Comparison of ENCODE assay signal across 21 mouse cellular contexts in genomic region chr13:98578426-98579066, GRCm38 (mm10). TPM values are rescaled to one million over a fixed set of nuclear protein-coding genes. Genes with fewer than 3 reads are reported as not detected.
A peak's percentile ranks its signal among the peaks of the same experiment; 100 is the strongest.
DNase-seq lines count a peak whose midpoint lies in the region; ATAC-seq and TF ChIP-seq lines count a peak whose summit lies in the region.
"Had no signal": no experiment of that assay in that cellular context is flagged by ENCODE, and none has a peak within 500 bp of the region (broad histone marks: within the 10 kb centered on the region; RNA-seq: fewer than 3 reads in every experiment).

No protein-coding gene starts in this region.

- H3K27me3 ChIP-seq in lung, embryonic 15.5 days: peaks cover 17% of the 10 kb centered on the region
- H3K27me3 ChIP-seq in liver, embryonic 13.5 days: peaks cover 20% of the 10 kb centered on the region
- no peaks in the 10 kb centered on the region for H3K27me3 ChIP-seq in stomach, postnatal 0 days (ENCODE audit: control insufficient read depth, insufficient read depth, low read length)
- H3K27me3 ChIP-seq: Patski had no signal

- no peak overlapping the region for H3K4me3 ChIP-seq in lung, embryonic 15.5 days
- H3K4me3 ChIP-seq in liver, embryonic 13.5 days (replicated peaks): no peak overlapping the region
- no peak overlapping the region for H3K4me3 ChIP-seq in stomach, postnatal 0 days (ENCODE audit: low read depth, low read length)
- H3K4me3 ChIP-seq: heart, adult 2 months; hindbrain, embryonic 15.5 days; neural tube, embryonic 15.5 days had no signal

- no peak; the same call in 1 of the 2 replicates for TF ChIP-seq CTCF in stomach, postnatal 0 days (IDR thresholded peaks at IDR 0.05; ENCODE audit: low read depth)

- no peak overlapping the region for H3K4me2 ChIP-seq in lung, embryonic 15.5 days
- H3K4me2 ChIP-seq in liver, embryonic 13.5 days: no peak overlapping the region
- no peak overlapping the region for H3K4me2 ChIP-seq in stomach, postnatal 0 days (replicated peaks; ENCODE audit: low read depth)
- H3K4me2 ChIP-seq: hindbrain, embryonic 15.5 days; neural tube, embryonic 15.5 days had no signal

- TF ChIP-seq EP300 in stomach, postnatal 0 days (optimal IDR thresholded peaks at IDR 0.05): no peak

- DNase-seq in embryo, embryonic 10 days (ENCODE audit: low spot score): peak; percentile 39
- no peak for DNase-seq in embryo, embryonic 9.5 days (ENCODE audit: extremely low spot score)
- no peak for DNase-seq in lung, postnatal 10 days
- DNase-seq in liver, embryonic 13.5 days: no peak
- peak; percentile 72 for DNase-seq in stomach, postnatal 0 days (ENCODE audit: low spot score)
- no peak for DNase-seq in frontal cortex, postnatal 36 days (ENCODE audit: low spot score in 2 of 2)
- DNase-seq in frontal cortex, postnatal 14 days (ENCODE audit: low spot score in 2 of 2): no peak
- DNase-seq: adrenal gland, adult 8-10 months; cerebellum, adult 8-10 months; embryo, embryonic 11 days; heart, adult 2 months; heart, postnatal 10 days; kidney, postnatal 25 days; layer of hippocampus, postnatal 36 days; right cerebral cortex, adult 18-20 months; thymus, adult 2 months had no signal

- H3K9ac ChIP-seq in lung, embryonic 15.5 days: no peak overlapping the region
- no peak overlapping the region for H3K9ac ChIP-seq in liver, embryonic 13.5 days
- no peak overlapping the region for H3K9ac ChIP-seq in stomach, postnatal 0 days (ENCODE audit: low read length)
- H3K9ac ChIP-seq: hindbrain, embryonic 15.5 days; neural tube, embryonic 15.5 days had no signal

- peaks cover 6% of the 10 kb centered on the region for H3K4me1 ChIP-seq in lung, embryonic 15.5 days
- no peaks in the 10 kb centered on the region for H3K4me1 ChIP-seq in liver, embryonic 13.5 days (replicated peaks)
- no peaks in the 10 kb centered on the region for H3K4me1 ChIP-seq in stomach, postnatal 0 days (replicated peaks; ENCODE audit: control insufficient read depth, insufficient read depth)

- H3K9me3 ChIP-seq in lung, embryonic 15.5 days: no peaks in the 10 kb centered on the region
- no peaks in the 10 kb centered on the region for H3K9me3 ChIP-seq in liver, embryonic 13.5 days (replicated peaks)
- H3K9me3 ChIP-seq in stomach, postnatal 0 days (ENCODE audit: control insufficient read depth, low read length): no peaks in the 10 kb centered on the region
- H3K9me3 ChIP-seq: hindbrain, embryonic 15.5 days; neural tube, embryonic 15.5 days had no signal

- WGBS in lung, embryonic 15.5 days: 24% methylated on average over 11 of the region's 11 CpGs
- WGBS in liver, embryonic 13.5 days (ENCODE audit: insufficient replicate concordance): 59% methylated on average over 11 of the region's 11 CpGs
- WGBS in stomach, postnatal 0 days: 19% methylated on average over 11 of the region's 11 CpGs

- 0 out of 2 replicates have a peak overlapping the region, but pooled peaks have one; percentile 11 for H3K27ac ChIP-seq in lung, embryonic 15.5 days
- no peak overlapping the region for H3K27ac ChIP-seq in liver, embryonic 13.5 days
- no peak overlapping the region for H3K27ac ChIP-seq in stomach, postnatal 0 days (replicated peaks)
- H3K27ac ChIP-seq: heart, adult 2 months; hindbrain, embryonic 15.5 days; neural tube, embryonic 15.5 days had no signal

- H3K36me3 ChIP-seq in lung, embryonic 15.5 days: no peaks in the 10 kb centered on the region
- H3K36me3 ChIP-seq in liver, embryonic 13.5 days: no peaks in the 10 kb centered on the region
- H3K36me3 ChIP-seq in stomach, postnatal 0 days (ENCODE audit: control insufficient read depth, insufficient read depth, low read length): no peaks in the 10 kb centered on the region
- H3K36me3 ChIP-seq: hindbrain, embryonic 15.5 days; neural tube, embryonic 15.5 days had no signal

- ATAC-seq in lung, embryonic 15.5 days (ENCODE audit: borderline replicate concordance, extremely low read depth, low FRiP score, low TSS enrichment): peak; percentile 65; the same call in 1 of the 2 replicates
- ATAC-seq in liver, embryonic 13.5 days (ENCODE audit: low read depth): peak; percentile 68
- peak; percentile 94 for ATAC-seq in stomach, postnatal 0 days (ENCODE audit: low FRiP score, low TSS enrichment)
- ATAC-seq: Patski had no signal

RNA-seq across cellular contexts. Expression of gene Tmem174, which starts 58.7 kb away (rescaled TPM):
- polyA plus RNA-seq in lung, embryonic 15.5 days (2015; fragmentation: Nextera tagmentation; extraction: Ambion mirVana): 0.09 TPM in 1 of 2 replicates, not detected in the other
- polyA plus RNA-seq in liver, embryonic 13.5 days (2015; fragmentation: Nextera tagmentation; extraction: Ambion mirVana): not detected in 2 replicates
- not detected in 2 replicates for polyA plus RNA-seq in stomach, postnatal 0 days (2015; fragmentation: Nextera tagmentation; extraction: Ambion mirVana)
- polyA plus RNA-seq: heart, adult 2 months; hindbrain, embryonic 15.5 days; limb, embryonic 11.5 days; neural tube, embryonic 15.5 days; Patski had no signal

Comparison
In these comparisons a context has a peak if more than half of its experiments do, and no peak if none do; other contexts are left out.
1. DNase-seq: peak in embryo, embryonic 10 days (single experiment) and stomach, postnatal 0 days (single experiment); none in embryo, embryonic 9.5 days (single experiment), lung, postnatal 10 days (single experiment), liver, embryonic 13.5 days (single experiment), frontal cortex, postnatal 36 days (0 of 2) and frontal cortex, postnatal 14 days (0 of 2).
2. Peak in every context shown above with its lines, with median percentiles within 50 percentile points of each other: ATAC-seq.